Mouse (Mus musculus) Patski (cell line): ENCODE data around the gene Alyref2. TPM values are rescaled to one million over a fixed set of nuclear protein-coding genes. Genes with fewer than 3 reads are reported as not detected.

ENCODE experiments used
- ATAC-seq: fragments of 100-300 bp; one replicate; pipeline ENCODE4 v1.8.0; 2021
- CTCF ChIA-PET: fragments of 350-600 bp; sonication (Branson Sonifier 250); formaldehyde crosslinking; loops from one replicate; lab custom pipeline; 2022; ENCODE audit warnings: inconsistent platforms; lab: Charles Lee
- POLR2A ChIA-PET: fragments of 350-600 bp; sonication (Branson Sonifier 250); formaldehyde crosslinking; loops from one replicate; lab custom pipeline; 2022; ENCODE audit warnings: antibody characterized with exemption, inconsistent platforms; lab: Charles Lee
- DNase-seq: peaks from one replicate; pipeline ENCODE4 v3.0.0-alpha.2; 2011; ENCODE audit warnings: low read depth, low spot score
- H3K27me3 ChIP-seq: fragments of 371-371 bp; one replicate; pipeline ENCODE4 v1.5.1; 2021
- CTCF ChIP-seq: fragments of 100-300 bp; IDR thresholded peaks from one replicate; pipeline ENCODE4 v1.5.1; 2021
- in situ Hi-C: fragments of 300-500 bp; cut with MboI; formaldehyde crosslinking; loops from 3 replicates; pipeline ENCODE4 v1.11.1; 2018; ENCODE audit warnings: low pct_unique_long_range_greater_than_20kb, mixed read lengths
- polyA plus RNA-seq: library from polyadenylated mRNA; unstranded; gene quantifications from one replicate; pipeline ENCODE4 v1.2.3, GENCODE M21; 2021

The Alyref2 gene
- 5.5 TPM for polyA plus RNA-seq

DNA sequence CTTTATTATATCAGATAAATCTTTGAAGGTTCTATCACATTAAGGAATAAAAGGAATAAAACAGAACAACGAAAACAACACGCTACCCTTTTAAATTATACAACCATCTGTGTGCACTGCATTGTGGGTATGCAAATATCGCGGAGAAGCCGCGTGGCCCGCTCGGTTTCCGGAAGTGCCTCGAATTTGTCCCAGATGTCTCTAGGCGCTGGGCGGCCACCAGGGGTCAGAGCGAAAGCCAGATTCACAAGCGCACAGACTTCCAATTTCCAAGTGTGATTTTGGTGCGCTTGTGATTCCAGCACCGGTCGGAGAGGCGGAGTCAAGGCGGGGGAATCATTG lies at the start of gene Alyref2:
Gene Alyref2 (plus strand): TSS at position 229 of the 342 bp plus-strand sequence.
- DNase-seq (peak; percentile 89), ATAC-seq (peak; percentile 75)
- ChIA-PET CTCF (interaction anchor here (1.0 to 1.9 kb wide), 3 partner anchors 26 to 65 kb away, joined by 4 to 7 read pairs (median 4); no protein-coding TSS in a partner anchor), POLR2A (interaction anchor here (1.4 kb wide), 1 partner anchor 10 kb away, joined by 6 read pairs; no protein-coding TSS in a partner anchor)
- no peaks in the 10 kb centered on the region for H3K27me3 ChIP-seq
- in situ Hi-C loops = no loop called here
- TF ChIP-seq CTCF = no peak

DNA sequence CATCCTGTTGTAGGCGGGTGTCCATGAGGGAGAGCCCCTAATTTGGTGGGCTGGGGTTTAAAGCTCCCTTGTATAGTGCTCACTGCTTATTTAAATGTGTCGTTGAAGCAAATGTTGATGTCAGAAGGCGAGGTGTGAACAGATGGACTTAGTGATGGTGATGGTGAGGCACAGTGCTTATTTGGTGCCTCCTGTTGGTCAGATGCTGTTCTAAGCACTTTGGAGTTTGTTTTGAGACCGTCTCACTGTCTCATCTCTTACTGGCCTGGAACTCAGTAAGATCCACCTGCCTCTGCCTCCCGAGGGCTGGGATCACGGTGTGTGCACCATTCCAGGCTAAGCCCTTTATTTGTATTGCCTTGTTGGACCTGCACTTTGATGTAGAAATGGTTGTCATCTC lies 48.4 kb upstream of the Alyref2 start:
- no peak for DNase-seq
- POLR2A ChIA-PET = no interaction called here
- ATAC-seq = no peak
- TF ChIP-seq CTCF = no peak
- in situ Hi-C loops = no loop called here
- H3K27me3 ChIP-seq = no peaks in the 10 kb centered on the region
- CTCF ChIA-PET = interaction anchor here (1.2 to 1.6 kb wide), 2 partner anchors 9 to 16 kb away, joined by 4 read pairs; no protein-coding TSS in a partner anchor

DNA sequence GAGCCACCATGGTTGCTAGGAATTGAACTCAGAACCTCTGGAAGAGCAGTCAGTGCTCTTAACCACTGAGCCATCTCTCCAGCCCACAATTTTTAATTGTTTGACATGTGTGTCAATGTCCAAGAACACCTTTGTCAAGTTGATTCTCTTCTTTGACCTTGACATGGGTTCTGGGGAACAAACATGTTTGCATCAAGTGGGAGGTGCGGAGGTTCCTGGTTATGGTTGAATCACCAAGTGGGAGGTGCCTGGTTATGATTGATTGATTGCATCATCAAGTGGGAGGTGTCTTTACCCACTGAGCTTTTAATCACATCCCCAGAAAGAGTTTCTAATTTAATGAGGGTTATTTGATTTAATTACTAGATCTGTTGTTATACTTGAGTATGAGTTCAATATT lies 45.7 kb upstream of the Alyref2 start:
- no peak for TF ChIP-seq CTCF
- POLR2A ChIA-PET = interaction anchor here (0.6 kb wide), 1 partner anchor 16 kb away, joined by 3 read pairs; no protein-coding TSS in a partner anchor
- no peaks in the 10 kb centered on the region for H3K27me3 ChIP-seq
- DNase-seq = no peak
- ATAC-seq = no peak
- CTCF ChIA-PET = no interaction called here
- in situ Hi-C loops = no loop called here

DNA sequence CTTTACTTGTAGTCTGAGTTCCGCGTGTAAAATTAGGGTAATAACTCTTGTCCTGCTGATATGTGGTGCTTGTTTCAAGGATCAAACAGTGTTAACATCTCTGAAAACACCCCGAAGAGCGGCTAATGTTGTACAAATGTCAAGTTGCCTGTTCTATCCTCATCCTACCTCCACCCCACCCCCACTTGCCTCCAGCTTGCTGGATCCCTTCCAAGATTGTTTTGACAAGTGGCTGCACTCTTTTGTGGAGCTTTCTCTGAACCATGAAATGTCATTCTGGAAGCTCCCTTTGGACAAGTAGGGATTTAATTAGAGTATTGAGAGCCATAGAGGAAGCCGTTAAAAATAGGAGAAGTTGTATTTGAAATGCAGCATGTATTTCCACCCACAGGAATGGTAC lies 43.5 kb upstream of the Alyref2 start:
- H3K27me3 ChIP-seq = no peaks in the 10 kb centered on the region
- TF ChIP-seq CTCF = no peak
- ATAC-seq (no peak), DNase-seq (no peak)
- POLR2A ChIA-PET = interaction anchor here (0.8 kb wide), 1 partner anchor 10 kb away, joined by 3 read pairs; no protein-coding TSS in a partner anchor
- in situ Hi-C loops = no loop called here
- CTCF ChIA-PET = interaction anchor here (1.1 to 1.4 kb wide), 4 partner anchors 9 to 35 kb away, joined by 3 to 6 read pairs (median 4); no protein-coding TSS in a partner anchor

DNA sequence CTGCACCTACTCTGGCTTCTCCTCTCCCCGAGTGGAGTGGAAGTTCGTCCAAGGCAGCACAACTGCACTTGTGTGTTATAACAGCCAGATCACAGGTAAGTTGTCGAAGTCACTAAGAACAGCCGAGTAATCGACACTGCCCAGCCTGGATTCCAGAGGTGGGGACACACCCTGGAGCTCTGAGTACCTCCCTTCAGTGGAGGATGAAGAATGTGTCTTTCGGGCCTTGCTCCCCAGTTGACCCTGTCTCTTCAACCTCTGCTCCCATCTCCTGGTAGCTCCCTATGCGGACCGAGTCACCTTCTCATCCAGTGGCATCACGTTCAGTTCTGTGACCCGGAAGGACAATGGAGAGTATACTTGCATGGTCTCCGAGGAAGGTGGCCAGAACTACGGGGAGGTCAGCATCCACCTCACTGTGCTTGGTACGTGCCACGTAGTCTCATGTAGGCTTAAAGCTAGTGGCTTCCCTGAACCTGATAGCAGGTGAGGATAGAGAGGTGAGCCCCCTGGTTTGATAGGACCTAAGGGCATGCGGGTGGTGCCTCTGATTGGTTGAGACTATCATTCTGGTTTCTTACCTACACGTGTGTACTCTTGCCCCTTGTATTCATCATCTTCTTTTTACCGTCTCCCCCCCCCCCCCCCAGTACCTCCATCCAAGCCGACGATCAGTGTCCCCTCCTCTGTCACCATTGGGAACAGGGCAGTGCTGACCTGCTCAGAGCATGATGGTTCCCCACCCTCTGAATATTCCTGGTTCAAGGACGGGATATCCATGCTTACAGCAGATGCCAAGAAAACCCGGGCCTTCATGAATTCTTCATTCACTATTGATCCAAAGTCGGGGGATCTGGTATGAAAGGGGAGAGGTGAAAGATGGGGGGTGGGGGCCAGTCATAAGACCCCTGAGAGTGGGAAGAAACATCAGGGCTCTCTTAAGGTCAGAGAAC lies 42.5 kb upstream of the Alyref2 start:
- ChIA-PET CTCF (interaction anchor here (1.1 to 1.4 kb wide), 4 partner anchors 8 to 36 kb away, joined by 3 to 6 read pairs (median 4); no protein-coding TSS in a partner anchor), POLR2A (interaction anchor here (0.8 kb wide), 2 partner anchors 9 to 112 kb away, joined by 3 read pairs; no protein-coding TSS in a partner anchor)
- no peak for ATAC-seq
- DNase-seq = no peak
- TF ChIP-seq CTCF = no peak
- in situ Hi-C loops = no loop called here
- no peaks in the 10 kb centered on the region for H3K27me3 ChIP-seq

DNA sequence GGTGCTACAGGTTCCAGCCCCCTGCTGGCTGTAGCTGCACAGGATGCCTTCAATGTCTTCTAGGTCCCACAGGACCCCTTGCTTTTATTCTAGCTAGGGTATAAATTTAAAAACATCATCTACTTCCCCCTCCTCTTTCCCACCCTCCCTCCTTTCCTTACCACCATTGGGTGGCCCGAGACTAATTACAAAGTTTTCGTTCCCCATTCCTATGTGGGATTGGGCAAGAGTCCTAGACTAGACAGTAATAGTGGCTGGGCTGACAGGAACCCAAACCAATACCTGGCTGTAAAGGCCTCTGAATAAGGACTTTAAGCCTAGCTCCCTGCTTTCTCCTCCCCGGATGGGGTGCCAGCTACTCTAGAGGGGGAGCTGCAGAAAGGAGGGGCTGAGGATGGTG lies 40.1 kb upstream of the Alyref2 start:
- CTCF ChIA-PET = interaction anchor here (0.9 to 1.5 kb wide), 3 partner anchors 8 to 16 kb away, joined by 4 to 5 read pairs (median 4); no protein-coding TSS in a partner anchor
- in situ Hi-C loops = no loop called here
- TF ChIP-seq CTCF = no peak
- POLR2A ChIA-PET = interaction anchor here (0.6 kb wide), 1 partner anchor 38 kb away, joined by 3 read pairs; no protein-coding TSS in a partner anchor
- ATAC-seq (no peak), DNase-seq (no peak)
- no peaks in the 10 kb centered on the region for H3K27me3 ChIP-seq

DNA sequence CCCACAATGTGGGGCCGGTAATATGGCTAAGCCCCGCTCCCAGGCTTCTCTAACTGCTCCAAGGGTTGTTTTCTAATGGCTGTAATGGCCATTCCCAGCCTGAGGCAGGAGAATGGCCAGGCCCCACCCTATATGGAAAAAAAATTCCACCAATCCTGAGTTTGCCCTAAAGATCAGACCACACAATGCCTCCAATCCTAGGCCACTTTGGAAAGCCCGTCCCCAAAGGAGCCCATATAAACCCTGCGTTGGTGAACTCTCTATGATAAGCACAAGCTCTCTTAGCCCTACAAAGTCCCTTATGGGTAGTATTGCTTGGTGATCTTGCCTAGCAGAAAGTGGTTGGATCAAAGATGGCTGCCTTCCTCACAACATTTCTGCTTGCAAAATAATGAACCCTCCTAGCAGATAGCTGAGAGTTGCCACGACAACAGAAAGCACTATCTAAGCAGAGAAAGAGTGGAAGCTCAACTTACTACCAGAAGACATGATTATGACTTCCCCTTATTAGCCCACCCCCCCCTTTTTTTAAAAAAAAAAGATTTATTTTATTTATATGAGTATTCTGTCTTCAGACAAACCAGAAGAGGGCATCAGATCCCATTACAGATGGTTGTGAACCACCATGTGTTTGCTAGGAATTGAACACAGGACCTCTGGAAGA lies 37.4 kb upstream of the Alyref2 start:
- ChIA-PET CTCF (interaction anchor here (1.0 to 1.5 kb wide), 3 partner anchors 13 to 29 kb away, joined by 3 to 5 read pairs (median 5); no protein-coding TSS in a partner anchor), POLR2A (interaction anchor here (1.5 kb wide), 1 partner anchor 26 kb away, joined by 4 read pairs; no protein-coding TSS in a partner anchor)
- no peak for DNase-seq
- TF ChIP-seq CTCF = no peak
- in situ Hi-C loops = no loop called here
- H3K27me3 ChIP-seq = no peaks in the 10 kb centered on the region
- ATAC-seq = no peak

DNA sequence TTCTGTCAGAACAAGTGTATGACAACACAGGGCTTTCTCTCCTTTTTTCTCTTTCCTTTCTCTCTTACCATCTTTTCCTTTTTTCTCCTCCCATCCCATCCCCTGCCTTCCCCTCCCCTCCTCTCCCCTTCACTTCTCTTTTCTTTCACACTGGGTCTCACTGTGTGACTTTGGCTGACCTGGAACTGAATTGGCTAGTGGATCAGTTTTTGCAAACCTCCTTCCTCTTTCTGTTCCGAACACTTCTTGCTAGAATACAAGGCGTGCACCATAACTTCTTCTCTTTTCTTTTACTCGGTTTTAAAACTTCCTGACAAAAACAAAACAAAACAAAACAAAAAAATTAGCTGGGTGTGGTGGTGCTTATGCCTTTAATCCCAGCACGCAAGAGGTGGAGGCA lies 36.7 kb upstream of the Alyref2 start:
- TF ChIP-seq CTCF = no peak
- H3K27me3 ChIP-seq = no peaks in the 10 kb centered on the region
- ChIA-PET CTCF (interaction anchor here (1.0 kb wide), 1 partner anchor 26 kb away, joined by 3 read pairs; no protein-coding TSS in a partner anchor), POLR2A (interaction anchor here (1.5 kb wide), 1 partner anchor 26 kb away, joined by 4 read pairs; no protein-coding TSS in a partner anchor)
- no peak for ATAC-seq
- no peak for DNase-seq
- in situ Hi-C loops = no loop called here

DNA sequence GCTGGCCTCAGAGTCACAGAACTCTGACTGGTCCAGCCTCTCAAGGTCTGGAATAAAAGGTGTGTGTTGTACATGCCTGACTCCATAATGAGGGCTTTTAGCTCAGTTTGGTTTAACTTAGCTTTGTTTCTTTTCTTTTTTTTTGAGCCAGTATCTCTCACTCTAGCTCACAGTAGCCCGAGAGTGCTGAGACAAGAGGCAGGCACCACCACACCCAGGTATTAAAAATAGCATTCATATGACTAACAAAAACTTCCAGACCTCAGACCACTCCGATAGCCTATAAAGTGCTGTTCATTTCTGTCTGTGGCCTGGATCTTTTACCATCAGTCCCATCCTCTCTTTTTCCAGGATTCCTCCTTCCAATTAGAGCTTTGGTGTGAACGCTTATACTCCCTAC lies 33.6 kb upstream of the Alyref2 start:
- ATAC-seq (no peak), DNase-seq (no peak)
- ChIA-PET POLR2A (interaction anchor here (0.8 kb wide), 1 partner anchor 10 kb away, joined by 3 read pairs; no protein-coding TSS in a partner anchor), CTCF (interaction anchor here (0.7 to 3.1 kb wide), 17 partner anchors 8 to 148 kb away, joined by 3 to 11 read pairs (median 4); partner anchors contain the start of genes F11r and Klhdc9)
- in situ Hi-C loops = loop anchor here (10.0 kb wide), 1 partner anchor 355 kb away; the partner anchor contains the start of gene Cfap126
- no peaks in the 10 kb centered on the region for H3K27me3 ChIP-seq
- TF ChIP-seq CTCF = no peak
